Mouse (Mus musculus): ENCODE results near the gene Chid1. TPM values are rescaled to one million over a fixed set of nuclear protein-coding genes. Genes with fewer than 3 reads are reported as not detected.

Gene Chid1
- polyA plus RNA-seq, 1 experiment from 2014 or later: 14.7 TPM

DNA sequence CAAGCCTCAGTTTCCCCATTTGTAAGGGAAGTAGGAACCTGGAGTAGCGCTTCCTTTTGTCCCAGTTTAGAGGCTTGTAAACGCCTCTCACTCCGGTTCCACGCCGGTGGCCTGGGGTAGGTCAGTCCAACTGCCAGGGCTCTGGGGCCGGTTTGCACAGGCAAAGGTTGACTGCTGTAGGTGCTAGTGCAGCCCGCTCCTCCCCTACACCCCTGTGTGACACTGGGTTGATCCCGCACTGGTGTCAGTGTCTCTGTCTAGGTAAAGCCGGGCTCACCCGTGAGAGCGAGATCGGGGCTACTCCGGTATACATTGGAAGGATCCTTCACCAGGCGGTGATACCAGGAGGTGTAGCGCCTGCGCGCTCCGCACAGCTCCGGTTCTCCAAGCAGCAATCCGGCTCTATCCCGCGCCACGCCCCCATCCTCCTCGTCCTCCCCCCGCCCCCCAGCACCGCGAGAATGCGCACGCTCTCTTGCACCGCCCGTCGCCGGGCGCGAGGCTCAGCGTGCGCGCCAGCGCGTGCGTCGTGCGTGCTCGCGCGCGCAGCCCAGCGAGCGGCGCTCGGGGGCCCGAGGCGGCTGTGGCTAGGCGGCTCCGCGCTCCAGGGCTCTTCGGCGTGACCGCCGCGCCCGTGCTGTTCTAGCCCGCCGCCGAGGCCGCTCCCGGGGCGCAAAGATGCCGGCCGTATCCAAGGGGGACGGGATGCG, 22.2 kb upstream of the Chid1 start, which contains the start of gene Ap2a2:
Ap2a2 (plus strand) TSS at position 492 of the 710 bp plus-strand sequence.
- peak within 1 kb of the TSS; percentile 88 for H3K27ac ChIP-seq (ENCODE audit: low read depth)

DNA sequence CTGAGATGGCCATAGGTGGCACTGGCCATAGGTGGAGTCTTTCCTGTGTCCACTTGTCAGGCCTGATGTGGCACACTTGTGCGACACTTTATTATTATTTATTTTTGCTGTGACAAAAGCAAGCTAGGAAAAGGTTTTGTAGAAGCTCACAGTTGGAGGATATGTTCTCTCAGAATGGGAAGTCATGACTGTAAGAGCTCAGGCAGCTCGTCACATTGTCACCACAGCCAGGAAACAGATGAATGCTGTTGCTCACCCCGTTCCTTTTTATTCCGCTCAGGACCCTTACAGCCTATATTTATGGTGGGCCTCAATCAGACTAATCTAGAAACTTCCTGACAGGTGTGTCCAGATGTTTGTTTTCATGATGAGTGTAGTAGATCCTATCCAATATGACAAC, 20.8 kb upstream of the Chid1 start:
- peak overlapping the region; percentile 88 for H3K27ac ChIP-seq (ENCODE audit: low read depth)
- no peak overlapping the region for H3K9ac ChIP-seq (replicated peaks)
- no peak for DNase-seq
- no peak overlapping the region for H3K4me3 ChIP-seq (ENCODE audit: low read depth, low read length)
- no peak overlapping the region for H3K4me2 ChIP-seq (ENCODE audit: low read depth, low read length)
- H3K4me1 ChIP-seq (ENCODE audit: insufficient read depth): peaks cover 72% of the 10 kb centered on the region
- WGBS (ENCODE audit: insufficient replicate concordance): 45% methylated on average over 4 of the region's 4 CpGs
- no peaks in the 10 kb centered on the region for H3K27me3 ChIP-seq (ENCODE audit: insufficient read depth, low read length)
- H3K9me3 ChIP-seq (ENCODE audit: low read length): no peaks in the 10 kb centered on the region
- TF ChIP-seq CTCF (IDR thresholded peaks at IDR 0.05; ENCODE audit: low read depth) (no peak), EP300 (IDR thresholded peaks at IDR 0.05; ENCODE audit: low read depth) (no peak)
- ATAC-seq: no peak
- peaks cover 3% of the 10 kb centered on the region; the same call in 1 of the 2 replicates for H3K36me3 ChIP-seq (replicated peaks; ENCODE audit: insufficient read depth, low read length)

More for the DNA sequence above, 22.2 kb upstream of the Chid1 start, which contains the start of gene Ap2a2:
- Histone ChIP-seq H3K36me3 (replicated peaks; ENCODE audit: insufficient read depth, low read length) (peaks cover 6% of the 10 kb centered on the region; the same call in 1 of the 2 replicates), H3K4me2 (ENCODE audit: low read depth, low read length) (peak within 1 kb of the TSS; percentile 93), H3K27me3 (ENCODE audit: insufficient read depth, low read length) (no peaks in the 10 kb centered on the region), H3K4me1 (ENCODE audit: insufficient read depth) (peaks cover 72% of the 10 kb centered on the region), H3K9me3 (ENCODE audit: low read length) (no peaks in the 10 kb centered on the region), H3K9ac (replicated peaks) (peak within 1 kb of the TSS; percentile 98), H3K4me3 (ENCODE audit: low read depth, low read length) (peak within 1 kb of the TSS; percentile 99)
- ATAC-seq: peak; percentile 92
- under 1% methylated on average over 58 of the region's 72 CpGs for WGBS (ENCODE audit: insufficient replicate concordance)
- TF ChIP-seq EP300 (IDR thresholded peaks at IDR 0.05; ENCODE audit: low read depth): no peak
- DNase-seq: peak; percentile 98

DNA sequence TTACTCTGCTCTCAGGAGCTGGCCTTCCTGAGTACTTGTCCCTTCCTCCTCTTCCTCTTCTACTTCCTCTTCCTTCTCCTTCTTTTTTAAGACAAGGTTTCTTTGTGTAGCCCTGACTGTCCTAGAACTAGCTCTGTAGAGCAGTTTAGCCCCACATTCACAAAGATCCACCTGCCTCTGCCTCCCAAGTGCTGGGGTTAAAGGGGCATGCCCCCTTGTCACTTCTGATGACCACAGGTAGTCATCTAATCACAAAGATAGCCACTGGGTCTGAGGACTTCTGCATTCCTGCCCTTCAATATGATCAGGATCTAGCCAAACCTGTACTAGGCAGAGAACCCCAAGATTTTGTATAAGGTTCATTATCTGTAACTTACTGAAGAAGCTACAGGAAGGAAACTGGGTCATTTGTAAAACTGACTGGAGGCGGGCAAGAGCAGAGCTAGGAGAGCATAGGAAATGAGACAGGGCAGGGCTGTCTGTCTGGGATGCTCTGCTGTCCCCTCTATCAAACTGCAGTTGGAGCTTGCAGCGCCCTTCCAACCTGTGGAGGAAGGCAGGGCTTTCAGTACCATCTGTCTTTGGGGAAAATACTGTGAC, 20.2 kb upstream of the Chid1 start:
- Histone ChIP-seq H3K4me1 (ENCODE audit: insufficient read depth) (peaks cover 67% of the 10 kb centered on the region), H3K4me2 (ENCODE audit: low read depth, low read length) (0 out of 2 replicates have a peak overlapping the region, but pooled peaks have one; percentile 15), H3K27me3 (ENCODE audit: insufficient read depth, low read length) (no peaks in the 10 kb centered on the region), H3K36me3 (replicated peaks; ENCODE audit: insufficient read depth, low read length) (no peaks in the 10 kb centered on the region), H3K9me3 (ENCODE audit: low read length) (no peaks in the 10 kb centered on the region), H3K4me3 (ENCODE audit: low read depth, low read length) (no peak overlapping the region), H3K27ac (ENCODE audit: low read depth) (peak overlapping the region; percentile 88), H3K9ac (replicated peaks) (peak overlapping the region; percentile 1)
- ATAC-seq (no peak), DNase-seq (no peak)
- no peak for TF ChIP-seq CTCF (IDR thresholded peaks at IDR 0.05; ENCODE audit: low read depth)
- no peak for TF ChIP-seq EP300 (IDR thresholded peaks at IDR 0.05; ENCODE audit: low read depth)
- 34% methylated on average over 2 of the region's 2 CpGs for WGBS (ENCODE audit: insufficient replicate concordance)

DNA sequence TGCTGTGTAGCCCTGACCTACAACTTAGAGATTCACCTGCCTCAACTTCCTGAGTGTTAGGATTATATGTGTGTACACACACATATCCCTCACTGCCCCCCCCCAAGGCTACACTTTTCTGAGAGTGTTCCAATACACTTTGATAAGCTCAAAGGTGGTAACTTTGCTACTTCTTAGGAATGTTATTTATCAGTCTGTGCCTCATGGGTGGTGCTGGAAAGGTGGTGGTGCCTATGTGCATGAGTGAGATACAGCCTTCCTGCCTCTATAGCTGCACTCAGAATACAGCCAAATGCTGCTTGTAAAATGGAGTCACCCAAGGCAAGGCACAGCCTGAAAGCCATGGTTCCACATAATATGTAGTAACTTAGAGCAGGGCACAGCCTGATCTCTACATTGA, 19.3 kb upstream of the Chid1 start:
- peaks cover 58% of the 10 kb centered on the region for H3K4me1 ChIP-seq (ENCODE audit: insufficient read depth)
- no peak for TF ChIP-seq CTCF (IDR thresholded peaks at IDR 0.05; ENCODE audit: low read depth)
- peak; percentile 89 for TF ChIP-seq EP300 (IDR thresholded peaks at IDR 0.05; ENCODE audit: low read depth)
- peak; percentile 60 for DNase-seq
- peak overlapping the region; percentile 1; the same call in 1 of the 2 replicates for H3K9ac ChIP-seq (replicated peaks)
- H3K9me3 ChIP-seq (ENCODE audit: low read length): no peaks in the 10 kb centered on the region
- peak overlapping the region; percentile 88 for H3K27ac ChIP-seq (ENCODE audit: low read depth)
- peak overlapping the region; percentile 53 for H3K4me2 ChIP-seq (ENCODE audit: low read depth, low read length)
- no peaks in the 10 kb centered on the region for H3K27me3 ChIP-seq (ENCODE audit: insufficient read depth, low read length)
- H3K36me3 ChIP-seq (replicated peaks; ENCODE audit: insufficient read depth, low read length): no peaks in the 10 kb centered on the region
- H3K4me3 ChIP-seq (ENCODE audit: low read depth, low read length): no peak overlapping the region
- peak; percentile 38 for ATAC-seq

DNA sequence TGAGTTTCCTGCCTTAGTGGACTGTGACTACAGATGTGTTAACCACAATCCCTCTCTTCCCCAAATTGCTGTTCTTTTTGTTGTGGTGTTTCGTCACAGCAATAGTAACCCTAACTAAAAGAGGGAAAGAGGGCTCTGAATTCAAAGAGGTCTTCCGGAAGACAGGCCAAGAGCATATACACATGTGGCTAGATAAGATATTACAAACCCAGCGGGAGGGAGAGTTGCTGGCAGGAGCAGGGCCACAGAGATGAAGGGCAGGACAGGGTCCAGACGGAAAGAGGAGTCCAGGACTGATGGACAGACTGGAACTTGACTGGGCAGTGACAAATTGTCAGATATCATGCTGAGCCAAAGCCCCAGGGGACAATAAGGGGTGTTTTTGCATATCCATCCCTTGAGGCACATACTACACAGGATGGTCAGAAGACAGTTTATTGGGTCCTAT, 18.7 kb upstream of the Chid1 start:
- no peaks in the 10 kb centered on the region for H3K9me3 ChIP-seq (ENCODE audit: low read length)
- peak overlapping the region; percentile 88 for H3K27ac ChIP-seq (ENCODE audit: low read depth)
- H3K9ac ChIP-seq (replicated peaks): no peak overlapping the region
- WGBS (ENCODE audit: insufficient replicate concordance): 19% methylated on average over 4 of the region's 4 CpGs
- TF ChIP-seq CTCF (IDR thresholded peaks at IDR 0.05; ENCODE audit: low read depth): no peak
- TF ChIP-seq EP300 (IDR thresholded peaks at IDR 0.05; ENCODE audit: low read depth): peak; percentile 94
- peak overlapping the region; percentile 53 for H3K4me2 ChIP-seq (ENCODE audit: low read depth, low read length)
- DNase-seq: peak; percentile 44
- peak; percentile 25 for ATAC-seq
- no peaks in the 10 kb centered on the region for H3K27me3 ChIP-seq (ENCODE audit: insufficient read depth, low read length)
- H3K36me3 ChIP-seq (replicated peaks; ENCODE audit: insufficient read depth, low read length): no peaks in the 10 kb centered on the region
- peaks cover 52% of the 10 kb centered on the region for H3K4me1 ChIP-seq (ENCODE audit: insufficient read depth)
- H3K4me3 ChIP-seq (ENCODE audit: low read depth, low read length): no peak overlapping the region

DNA sequence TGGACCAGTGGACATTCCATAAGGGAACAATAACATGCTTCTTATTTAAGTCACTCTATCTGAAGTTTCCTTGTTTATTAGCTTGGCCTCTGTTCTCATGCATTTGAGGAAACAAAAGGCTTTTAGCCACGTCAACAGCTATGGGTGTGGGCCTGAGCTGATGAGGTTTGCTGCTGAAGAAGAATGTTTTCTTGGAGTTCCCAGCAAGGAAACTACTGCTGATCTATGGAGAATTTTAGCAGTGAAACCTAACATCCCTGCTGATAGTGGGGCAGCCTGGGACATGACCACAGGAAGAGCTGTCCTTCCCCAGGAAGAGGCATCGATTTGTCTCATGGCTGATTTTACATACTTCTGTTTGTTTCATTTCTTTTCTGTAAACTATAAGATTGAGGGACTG, 10.8 kb upstream of the Chid1 start:
- DNase-seq (no peak), ATAC-seq (peak; percentile 62)
- 65% methylated on average over 2 of the region's 2 CpGs for WGBS (ENCODE audit: insufficient replicate concordance)
- H3K4me3 ChIP-seq (ENCODE audit: low read depth, low read length): no peak overlapping the region
- H3K9me3 ChIP-seq (ENCODE audit: low read length): no peaks in the 10 kb centered on the region
- peak overlapping the region; percentile 72 for H3K27ac ChIP-seq (ENCODE audit: low read depth)
- H3K4me2 ChIP-seq (ENCODE audit: low read depth, low read length): no peak overlapping the region
- H3K9ac ChIP-seq (replicated peaks): no peak overlapping the region
- H3K36me3 ChIP-seq (replicated peaks; ENCODE audit: insufficient read depth, low read length): no peaks in the 10 kb centered on the region
- no peaks in the 10 kb centered on the region for H3K27me3 ChIP-seq (ENCODE audit: insufficient read depth, low read length)
- peaks cover 8% of the 10 kb centered on the region; the same call in 1 of the 2 replicates for H3K4me1 ChIP-seq (ENCODE audit: insufficient read depth)
- TF ChIP-seq CTCF (IDR thresholded peaks at IDR 0.05; ENCODE audit: low read depth) (no peak), EP300 (IDR thresholded peaks at IDR 0.05; ENCODE audit: low read depth) (peak; percentile 34; the same call in 1 of the 2 replicates)
